Mouse (Mus musculus) kidney, embryonic 16.5 days (tissue): ENCODE data around the gene Mri1. TPM values are rescaled to one million over a fixed set of nuclear protein-coding genes. Genes with fewer than 3 reads are reported as not detected.

Source experiments
- ATAC-seq: fragments of 200-750 bp; cut with Nextera tagmentation; 2 replicates; pipeline ENCODE4 v1.8.0; 2017; ENCODE audit warnings: moderate TSS enrichment; ENCODE audit not compliant: low FRiP score, low TSS enrichment
- H3K27ac ChIP-seq: fragments of 300-500 bp; sonication (generic); 2 replicates; pipeline ENCODE4 v1.5.1; 2014; ENCODE audit warnings: low read length
- H3K27me3 ChIP-seq: fragments of 300-500 bp; sonication (generic); 2 replicates; pipeline ENCODE4 v1.6.1; 2014; ENCODE audit warnings: low read length, control low read depth, mixed read lengths; ENCODE audit not compliant: insufficient read depth
- H3K36me3 ChIP-seq: fragments of 300-500 bp; sonication (generic); 2 replicates; pipeline ENCODE4 v1.6.1; 2014; ENCODE audit warnings: low read length, control low read depth, mixed read lengths; ENCODE audit not compliant: insufficient read depth
- H3K4me1 ChIP-seq: fragments of 300-500 bp; sonication (generic); 2 replicates; pipeline ENCODE4 v1.6.1; 2014; ENCODE audit warnings: low read length, control low read depth, mixed read lengths; ENCODE audit not compliant: insufficient read depth
- H3K4me2 ChIP-seq: fragments of 300-500 bp; sonication (generic); replicated peaks from 2 replicates; pipeline ENCODE4 v1.6.1; 2014; ENCODE audit warnings: low read depth, low read length
- H3K4me3 ChIP-seq: fragments of 300-500 bp; sonication (generic); 2 replicates; pipeline ENCODE4 v1.5.1; 2014; ENCODE audit warnings: mild to moderate bottlenecking, low read length
- H3K9ac ChIP-seq: fragments of 300-500 bp; sonication (generic); replicated peaks from 2 replicates; pipeline ENCODE4 v1.6.1; 2014; ENCODE audit warnings: low read length
- H3K9me3 ChIP-seq: fragments of 300-500 bp; sonication (generic); 2 replicates; pipeline ENCODE4 v1.6.1; 2016; ENCODE audit warnings: low read length, control low read depth
- WGBS: fragments of 180-500 bp; shearing (Covaris S2); extraction: QIAGEN DNeasy Blood & Tissue Kit; methylation state at CpG from one replicate; pipeline ENCODE4 v1.1.7; 2014; 5-methylcytosine and 5-hydroxymethylcytosine counted together
- polyA plus RNA-seq: library from polyadenylated mRNA; unstranded; fragments of >200 nt; fragmentation: Nextera tagmentation; extraction: Ambion mirVana; gene quantifications from 2 replicates; pipeline ENCODE4 v1.2.1, GENCODE M21; 2015

The Mri1 gene
- polyA plus RNA-seq, 1 experiment from 2014 or later = 70.1 TPM

GRCm38 (mm10) chr8:84220105-84220504 is 37.0 kb downstream of the Mri1 start:
- no peak for ATAC-seq
- no peaks in the 10 kb centered on the region for H3K27me3 ChIP-seq
- WGBS = 79% methylated on average over 7 of the region's 7 CpGs
- H3K36me3 ChIP-seq = peaks cover 81% of the 10 kb centered on the region
- H3K27ac ChIP-seq = no peak overlapping the region
- no peaks in the 10 kb centered on the region for H3K4me1 ChIP-seq
- no peaks in the 10 kb centered on the region for H3K9me3 ChIP-seq
- H3K4me2 ChIP-seq = no peak overlapping the region
- no peak overlapping the region for H3K4me3 ChIP-seq
- H3K9ac ChIP-seq = no peak overlapping the region

GRCm38 (mm10) chr8:84218143-84218542 is 39.0 kb downstream of the Mri1 start:
- no peak for ATAC-seq
- H3K9me3 ChIP-seq = no peaks in the 10 kb centered on the region
- no peak overlapping the region for H3K27ac ChIP-seq
- no peak overlapping the region for H3K4me3 ChIP-seq
- no peak overlapping the region for H3K4me2 ChIP-seq
- H3K27me3 ChIP-seq = no peaks in the 10 kb centered on the region
- no peak overlapping the region for H3K9ac ChIP-seq
- H3K36me3 ChIP-seq = peaks cover 81% of the 10 kb centered on the region
- 96% methylated on average over 5 of the region's 5 CpGs for WGBS
- no peaks in the 10 kb centered on the region for H3K4me1 ChIP-seq

- H3K36me3 ChIP-seq = peaks cover 81% of the 10 kb centered on the region
- no peak overlapping the region for H3K4me3 ChIP-seq
- no peaks in the 10 kb centered on the region for H3K9me3 ChIP-seq
- WGBS = 97% methylated on average over 11 of the region's 11 CpGs
- H3K27ac ChIP-seq = no peak overlapping the region
- H3K4me2 ChIP-seq = no peak overlapping the region
- no peaks in the 10 kb centered on the region for H3K27me3 ChIP-seq
- no peaks in the 10 kb centered on the region for H3K4me1 ChIP-seq
- no peak for ATAC-seq
- no peak overlapping the region for H3K9ac ChIP-seq
These were observed 39.9 kb downstream of the Mri1 start for GRCm38 (mm10) chr8:84217206-84217605.

GRCm38 (mm10) chr8:84213277-84213676 is 43.8 kb downstream of the Mri1 start:
- H3K4me3 ChIP-seq = no peak overlapping the region
- no peaks in the 10 kb centered on the region for H3K27me3 ChIP-seq
- H3K36me3 ChIP-seq = peaks cover 76% of the 10 kb centered on the region
- WGBS = 94% methylated on average over 4 of the region's 4 CpGs
- no peak overlapping the region for H3K27ac ChIP-seq
- no peak overlapping the region for H3K4me2 ChIP-seq
- no peaks in the 10 kb centered on the region for H3K9me3 ChIP-seq
- no peak overlapping the region for H3K9ac ChIP-seq
- no peak for ATAC-seq
- peaks cover 22% of the 10 kb centered on the region for H3K4me1 ChIP-seq

- Histone ChIP-seq H3K4me1 (peaks cover 34% of the 10 kb centered on the region), H3K27me3 (no peaks in the 10 kb centered on the region), H3K4me3 (no peak overlapping the region), H3K36me3 (peaks cover 67% of the 10 kb centered on the region), H3K9me3 (no peaks in the 10 kb centered on the region), H3K9ac (no peak overlapping the region), H3K4me2 (no peak overlapping the region), H3K27ac (no peak overlapping the region)
- no peak for ATAC-seq
- WGBS = 88% methylated on average over 31 of the region's 31 CpGs
These were observed 45.1 kb downstream of the Mri1 start for GRCm38 (mm10) chr8:84211881-84212563.

- Histone ChIP-seq H3K9me3 (no peaks in the 10 kb centered on the region), H3K27me3 (no peaks in the 10 kb centered on the region), H3K36me3 (peaks cover 65% of the 10 kb centered on the region), H3K4me1 (peaks cover 35% of the 10 kb centered on the region), H3K27ac (no peak overlapping the region), H3K4me3 (no peak overlapping the region), H3K9ac (no peak overlapping the region), H3K4me2 (no peak overlapping the region)
- ATAC-seq = no peak
- 90% methylated on average over 3 of the region's 3 CpGs for WGBS
These were observed 45.9 kb downstream of the Mri1 start for GRCm38 (mm10) chr8:84211202-84211601.

- Histone ChIP-seq H3K9me3 (no peaks in the 10 kb centered on the region), H3K36me3 (peaks cover 62% of the 10 kb centered on the region), H3K27me3 (no peaks in the 10 kb centered on the region), H3K9ac (no peak overlapping the region), H3K4me1 (peaks cover 35% of the 10 kb centered on the region), H3K27ac (no peak overlapping the region), H3K4me3 (no peak overlapping the region), H3K4me2 (no peak overlapping the region)
- 60% methylated on average over 31 of the region's 34 CpGs for WGBS
- ATAC-seq = no peak
These were observed 46.8 kb downstream of the Mri1 start for GRCm38 (mm10) chr8:84210167-84210791.

GRCm38 (mm10) chr8:84208381-84209380 is 48.4 kb downstream of the Mri1 start:
- WGBS = 40% methylated on average over 16 of the region's 17 CpGs
- no peaks in the 10 kb centered on the region for H3K9me3 ChIP-seq
- peak overlapping the region; percentile 95 for H3K27ac ChIP-seq
- no peak overlapping the region for H3K4me3 ChIP-seq
- H3K27me3 ChIP-seq = no peaks in the 10 kb centered on the region
- peaks cover 39% of the 10 kb centered on the region for H3K4me1 ChIP-seq
- peak; percentile 79 for ATAC-seq
- H3K36me3 ChIP-seq = peaks cover 48% of the 10 kb centered on the region
- peak overlapping the region; percentile 62 for H3K9ac ChIP-seq
- H3K4me2 ChIP-seq = peak overlapping the region; percentile 11; the same call in 1 of the 2 replicates

GRCm38 (mm10) chr8:84207811-84208210 is 49.3 kb downstream of the Mri1 start:
- Histone ChIP-seq H3K36me3 (peaks cover 40% of the 10 kb centered on the region), H3K9me3 (no peaks in the 10 kb centered on the region), H3K27ac (peak overlapping the region; percentile 95), H3K9ac (peak overlapping the region; percentile 62), H3K4me1 (peaks cover 46% of the 10 kb centered on the region), H3K27me3 (no peaks in the 10 kb centered on the region), H3K4me2 (peak overlapping the region; percentile 11), H3K4me3 (no peak overlapping the region)
- peak; percentile 22; the same call in 1 of the 2 replicates for ATAC-seq
- WGBS = 44% methylated on average over 7 of the region's 7 CpGs
